Mouse (Mus musculus) intestine, postnatal 0 days (tissue): ENCODE measurements around the gene Memo1. TPM values are rescaled to one million over a fixed set of nuclear protein-coding genes. Genes with fewer than 3 reads are reported as not detected.

Experiments used
- ATAC-seq: fragments of 200-750 bp; cut with Nextera tagmentation; 2 replicates; pipeline ENCODE4 v1.8.0; 2017; ENCODE audit warnings: mild to moderate bottlenecking, moderate TSS enrichment, moderate library complexity
- H3K27ac ChIP-seq: fragments of 300-500 bp; sonication (generic); 2 replicates; pipeline ENCODE4 v1.5.1; 2014; ENCODE audit warnings: mild to moderate bottlenecking, low read depth, low read length, moderate library complexity
- H3K27me3 ChIP-seq: fragments of 300-500 bp; sonication (generic); replicated peaks from 2 replicates; pipeline ENCODE4 v1.6.1; 2014; ENCODE audit warnings: low read length, mixed read lengths; ENCODE audit not compliant: control insufficient read depth, insufficient read depth
- H3K36me3 ChIP-seq: fragments of 300-500 bp; sonication (generic); 2 replicates; pipeline ENCODE4 v1.6.1; 2014; ENCODE audit warnings: mild to moderate bottlenecking, moderate library complexity; ENCODE audit not compliant: control insufficient read depth, insufficient read depth
- H3K4me1 ChIP-seq: fragments of 300-500 bp; sonication (generic); replicated peaks from 2 replicates; pipeline ENCODE4 v1.6.1; 2014; ENCODE audit warnings: antibody characterized with exemption, low read length, mixed read lengths; ENCODE audit not compliant: control insufficient read depth, insufficient read depth
- H3K4me2 ChIP-seq: fragments of 300-500 bp; sonication (generic); replicated peaks from 2 replicates; pipeline ENCODE4 v1.6.1; 2014; ENCODE audit warnings: low read depth, mild to moderate bottlenecking, moderate library complexity
- H3K4me3 ChIP-seq: fragments of 300-500 bp; sonication (generic); 2 replicates; pipeline ENCODE4 v1.5.1; 2014; ENCODE audit warnings: low read depth, low read length
- H3K9ac ChIP-seq: fragments of 300-500 bp; sonication (generic); 2 replicates; pipeline ENCODE4 v1.6.1; 2014; ENCODE audit warnings: mild to moderate bottlenecking, low read depth, low read length
- H3K9me3 ChIP-seq: fragments of 300-500 bp; sonication (generic); 2 replicates; pipeline ENCODE4 v1.6.1; 2016; ENCODE audit warnings: mixed run types; ENCODE audit not compliant: control insufficient read depth
- CTCF ChIP-seq: sonication (generic); IDR thresholded peaks from 2 replicates; pipeline ENCODE4 v1.5.1; 2016; ENCODE audit warnings: low read depth, mild to moderate bottlenecking, control low read depth, antibody characterized with exemption, moderate library complexity
- WGBS: fragments of 180-500 bp; shearing (Covaris S2); extraction: QIAGEN DNeasy Blood & Tissue Kit; methylation state at CpG from one replicate; pipeline ENCODE4 v1.1.7; 2014; 5-methylcytosine and 5-hydroxymethylcytosine counted together
- polyA plus RNA-seq: library from polyadenylated mRNA; unstranded; fragments of >200 nt; fragmentation: Nextera tagmentation; extraction: Ambion mirVana; gene quantifications from 2 replicates; pipeline ENCODE4 v1.2.1, GENCODE M21; 2015

The Memo1 gene
- polyA plus RNA-seq, 1 experiment from 2014 or later: 42.6 TPM

- H3K4me3 ChIP-seq: no peak overlapping the region
- no peak overlapping the region for H3K9ac ChIP-seq
- no peak overlapping the region for H3K27ac ChIP-seq
- no peaks in the 10 kb centered on the region for H3K9me3 ChIP-seq
- TF ChIP-seq CTCF: no peak
- H3K36me3 ChIP-seq: 0 out of 2 replicates have a peak, but pooled peaks cover 5% of the 10 kb centered on the region
- ATAC-seq: no peak
- no peaks in the 10 kb centered on the region for H3K27me3 ChIP-seq
- WGBS: 64% methylated on average over 3 of the region's 3 CpGs
- H3K4me2 ChIP-seq: no peak overlapping the region
- peaks cover 7% of the 10 kb centered on the region; the same call in 1 of the 2 replicates for H3K4me1 ChIP-seq
These were observed 5.1 kb downstream of the Memo1 start for GRCm38 (mm10) chr17:74290198-74290597.

- WGBS: 75% methylated on average over 2 of the region's 2 CpGs
- no peak for TF ChIP-seq CTCF
- ATAC-seq: no peak
These were observed 6.7 kb downstream of the Memo1 start for GRCm38 (mm10) chr17:74288626-74289025.

DNA sequence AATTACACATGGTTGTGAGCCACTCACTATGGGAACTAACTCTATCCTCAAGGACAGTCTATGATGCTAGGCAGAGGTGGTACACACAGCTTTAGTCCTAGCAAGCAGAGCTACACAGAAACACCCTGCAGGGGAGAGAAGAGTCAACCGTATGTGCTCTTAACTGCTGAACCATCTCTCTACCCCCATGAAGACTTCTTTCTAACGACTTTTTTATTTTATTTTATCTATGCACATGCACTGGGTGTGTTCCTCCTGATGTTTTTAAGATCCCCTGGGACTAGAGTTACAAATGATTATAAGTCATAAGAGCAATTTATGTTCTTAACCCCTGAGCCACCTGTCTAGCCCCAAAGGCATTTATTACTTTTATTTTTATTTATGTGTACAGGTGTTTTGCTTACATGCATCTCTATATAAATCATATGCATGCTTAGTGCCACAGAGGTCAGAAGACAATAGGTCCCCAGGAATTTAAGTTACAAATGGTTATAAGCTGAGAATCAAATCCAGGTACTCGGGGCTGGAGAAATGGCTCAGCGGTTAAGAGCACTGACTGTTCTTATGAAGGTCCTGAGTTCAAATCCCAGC is 9.1 kb downstream of the Memo1 start:
- 64% methylated on average over 4 of the region's 4 CpGs for WGBS
- no peak for ATAC-seq
- 0 out of 2 replicates have a peak, but pooled peaks cover 5% of the 10 kb centered on the region for H3K36me3 ChIP-seq
- no peak for TF ChIP-seq CTCF
- no peak overlapping the region for H3K9ac ChIP-seq
- 0 out of 2 replicates have a peak, but pooled peaks cover 7% of the 10 kb centered on the region for H3K4me1 ChIP-seq
- H3K4me3 ChIP-seq: no peak overlapping the region
- H3K27ac ChIP-seq: no peak overlapping the region
- H3K27me3 ChIP-seq: no peaks in the 10 kb centered on the region
- no peak overlapping the region for H3K4me2 ChIP-seq
- H3K9me3 ChIP-seq: no peaks in the 10 kb centered on the region

More at GRCm38 (mm10) chr17:74288626-74289025, 6.7 kb downstream of the Memo1 start:
- Histone ChIP-seq H3K4me3 (no peak overlapping the region), H3K27me3 (no peaks in the 10 kb centered on the region), H3K9me3 (no peaks in the 10 kb centered on the region), H3K4me2 (no peak overlapping the region), H3K36me3 (0 out of 2 replicates have a peak, but pooled peaks cover 5% of the 10 kb centered on the region), H3K4me1 (peaks cover 7% of the 10 kb centered on the region; the same call in 1 of the 2 replicates), H3K27ac (0 out of 2 replicates have a peak overlapping the region, but pooled peaks have one; percentile 35), H3K9ac (no peak overlapping the region)

- ATAC-seq: 0 out of 2 replicates have a peak, but pooled peaks have one; percentile 31
- 0 out of 2 replicates have a peak, but pooled peaks cover 3% of the 10 kb centered on the region for H3K4me1 ChIP-seq
- WGBS: 44% methylated on average over 2 of the region's 2 CpGs
- TF ChIP-seq CTCF: no peak
- H3K9ac ChIP-seq: no peak overlapping the region
- H3K4me2 ChIP-seq: no peak overlapping the region
- H3K27ac ChIP-seq: no peak overlapping the region
- no peak overlapping the region for H3K4me3 ChIP-seq
- no peaks in the 10 kb centered on the region for H3K27me3 ChIP-seq
- H3K9me3 ChIP-seq: no peaks in the 10 kb centered on the region
- H3K36me3 ChIP-seq: 0 out of 2 replicates have a peak, but pooled peaks cover 5% of the 10 kb centered on the region
These were observed 9.6 kb downstream of the Memo1 start for GRCm38 (mm10) chr17:74285730-74286129.

DNA sequence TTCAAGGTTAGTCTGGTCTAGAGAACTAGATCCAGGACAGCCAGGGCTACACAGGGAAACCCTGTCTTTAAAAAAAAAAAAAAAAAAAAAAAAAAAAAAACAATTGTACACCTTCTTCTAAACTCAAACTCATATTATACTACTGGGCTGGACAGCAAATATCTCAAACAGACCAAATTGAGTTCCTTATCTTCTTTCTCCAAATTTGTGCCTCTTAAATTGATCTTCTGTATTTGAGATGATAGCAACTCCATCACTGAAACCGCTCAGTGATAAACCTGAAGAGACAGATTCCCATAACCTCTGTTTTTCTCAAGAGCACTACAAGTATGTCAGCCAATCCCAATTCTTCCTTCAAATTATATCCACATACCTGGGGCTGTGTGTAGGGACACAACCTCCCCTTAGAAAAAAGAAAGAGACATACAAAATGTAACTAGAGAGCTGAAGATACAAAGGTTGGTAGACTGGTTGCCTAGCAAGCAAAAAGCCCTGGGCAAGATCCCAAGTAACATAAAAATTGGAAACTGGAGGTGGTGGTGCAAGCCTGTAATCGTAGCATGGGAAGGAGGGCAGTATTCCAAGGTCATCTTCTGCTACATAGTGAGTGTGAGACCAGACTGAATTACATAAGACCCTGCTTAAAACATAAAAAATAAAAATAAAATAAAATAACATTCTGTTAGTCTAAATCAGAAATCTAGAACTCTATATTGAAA is 10.8 kb downstream of the Memo1 start:
- Histone ChIP-seq H3K27ac (no peak overlapping the region), H3K27me3 (no peaks in the 10 kb centered on the region), H3K36me3 (0 out of 2 replicates have a peak, but pooled peaks cover 5% of the 10 kb centered on the region), H3K4me1 (0 out of 2 replicates have a peak, but pooled peaks cover 3% of the 10 kb centered on the region), H3K4me3 (no peak overlapping the region), H3K9ac (no peak overlapping the region), H3K9me3 (no peaks in the 10 kb centered on the region), H3K4me2 (no peak overlapping the region)
- no peak for TF ChIP-seq CTCF
- ATAC-seq: no peak
- 65% methylated on average over 2 of the region's 2 CpGs for WGBS

GRCm38 (mm10) chr17:74282024-74282423 is 13.3 kb downstream of the Memo1 start:
- Histone ChIP-seq H3K9me3 (no peaks in the 10 kb centered on the region), H3K4me2 (no peak overlapping the region), H3K4me1 (no peaks in the 10 kb centered on the region), H3K36me3 (no peaks in the 10 kb centered on the region), H3K27me3 (no peaks in the 10 kb centered on the region), H3K9ac (no peak overlapping the region), H3K27ac (no peak overlapping the region), H3K4me3 (no peak overlapping the region)
- WGBS: 93% methylated on average over 3 of the region's 3 CpGs
- no peak for ATAC-seq
- no peak for TF ChIP-seq CTCF
